Mouse (Mus musculus): Measurements from ENCODE around the gene Rsrc2.

Gene Rsrc2

DNA sequence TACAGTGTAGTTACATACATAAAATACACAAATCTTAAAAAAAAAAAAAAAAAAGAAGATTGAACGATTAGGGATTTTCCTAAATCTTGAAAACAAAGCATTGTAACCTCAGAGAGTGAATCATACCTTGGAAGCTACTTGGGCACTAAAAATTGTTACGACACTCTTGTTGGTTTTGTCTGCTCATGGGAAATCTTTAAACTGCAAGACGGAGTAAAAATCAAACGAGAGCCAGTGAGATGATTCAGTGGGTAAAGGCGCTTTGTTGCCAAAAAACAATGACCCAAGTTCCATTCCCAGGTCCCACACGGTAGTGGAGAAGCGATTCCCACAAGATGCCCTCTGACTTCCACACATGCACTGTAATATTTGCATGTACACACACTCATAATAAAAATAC lies 53.0 kb downstream of the Rsrc2 start:
- no peak for DNase-seq (ENCODE audit: extremely low spot score)

DNA sequence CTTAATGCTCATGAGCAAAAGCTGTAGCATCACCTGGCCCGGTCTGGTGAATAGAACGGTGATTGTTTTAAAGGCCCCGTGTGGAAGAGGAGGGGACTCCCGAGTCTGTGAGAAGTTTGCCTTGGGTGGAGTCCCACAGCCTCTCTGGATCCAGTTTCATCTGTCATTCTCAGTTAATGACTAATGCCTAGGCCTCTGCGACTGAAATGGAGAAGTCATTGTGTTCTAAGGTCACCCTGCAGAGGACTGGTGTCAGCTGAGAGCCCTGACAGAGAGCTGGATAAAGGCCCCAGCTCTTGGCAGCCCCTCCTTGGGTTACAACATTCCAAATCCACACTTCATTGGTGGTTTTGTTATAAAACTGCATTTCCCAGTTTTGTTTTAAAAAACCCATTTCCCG lies 54.7 kb downstream of the Rsrc2 start:
- DNase-seq (ENCODE audit: extremely low spot score): no peak

DNA sequence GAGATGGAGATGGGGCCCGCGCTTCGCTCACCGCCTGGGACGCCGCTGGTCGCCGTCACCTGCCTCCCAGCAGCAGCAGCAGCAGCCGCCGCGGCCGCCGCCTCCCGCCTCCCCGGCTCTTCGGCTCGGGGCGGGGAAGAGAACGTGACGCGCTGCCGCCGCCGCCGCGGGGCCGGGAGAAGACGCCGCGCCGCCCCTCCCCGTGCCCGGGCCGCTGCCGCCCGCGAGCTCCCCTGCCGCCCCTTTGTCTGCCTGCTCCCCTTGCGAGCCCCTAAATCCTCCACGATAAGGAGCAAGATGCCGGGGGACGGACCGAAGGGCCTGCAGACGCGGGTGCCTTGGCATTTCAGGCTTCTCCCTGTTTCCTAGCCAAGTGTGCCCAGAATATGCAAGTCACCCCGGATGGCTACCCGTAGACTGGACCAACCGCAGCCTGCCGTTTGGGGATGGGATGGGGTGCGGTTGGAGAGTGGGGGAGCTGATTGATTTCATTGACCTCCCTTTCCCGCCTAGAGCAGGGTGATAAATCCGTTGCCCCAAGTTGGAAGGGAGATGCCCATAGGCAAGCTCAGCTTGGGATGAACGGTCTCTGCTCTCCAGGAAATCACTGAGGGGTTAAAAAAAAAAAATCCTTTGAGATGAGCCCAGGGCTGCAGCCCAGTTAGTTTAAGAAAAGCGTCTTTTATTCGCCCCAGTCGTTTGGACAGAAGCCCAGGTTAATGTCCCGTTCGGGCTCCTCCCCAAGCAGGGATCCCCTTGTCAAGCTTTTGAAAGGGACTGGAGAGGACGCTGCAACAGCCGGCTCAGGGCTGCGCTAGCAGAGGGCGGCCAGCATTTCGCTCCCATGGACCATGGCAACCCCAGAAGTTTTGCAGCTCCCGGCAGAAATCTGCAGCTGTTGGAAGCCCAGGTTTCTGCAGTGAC lies 64.7 kb downstream of the Rsrc2 start, which contains the start of gene Clip1:
Clip1 (minus strand) TSS at position 398 of the 924 bp plus-strand sequence.
- peak; percentile 78 for DNase-seq (ENCODE audit: extremely low spot score)

- DNase-seq (ENCODE audit: extremely low spot score): peak; percentile 77
Measured at GRCm38 (mm10) chr5:123683377-123684220, 65.6 kb downstream of the Rsrc2 start.

DNA sequence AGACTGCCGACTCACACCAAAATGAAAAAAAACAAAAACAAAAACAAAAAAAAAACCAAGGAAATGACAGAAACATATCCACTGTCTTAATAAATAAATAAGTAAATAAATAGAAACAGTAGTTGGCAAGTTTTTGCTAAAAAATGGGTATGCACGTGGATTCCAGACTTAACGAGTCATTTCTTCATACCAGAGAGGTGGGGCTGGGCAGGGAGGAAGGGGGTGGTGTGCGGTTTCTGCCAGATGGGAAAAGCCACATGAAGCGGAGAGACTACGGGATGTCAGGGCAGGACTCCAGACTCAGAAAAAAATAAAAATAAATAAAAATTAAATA lies 66.2 kb downstream of the Rsrc2 start:
- no peak for DNase-seq (ENCODE audit: extremely low spot score)

DNA sequence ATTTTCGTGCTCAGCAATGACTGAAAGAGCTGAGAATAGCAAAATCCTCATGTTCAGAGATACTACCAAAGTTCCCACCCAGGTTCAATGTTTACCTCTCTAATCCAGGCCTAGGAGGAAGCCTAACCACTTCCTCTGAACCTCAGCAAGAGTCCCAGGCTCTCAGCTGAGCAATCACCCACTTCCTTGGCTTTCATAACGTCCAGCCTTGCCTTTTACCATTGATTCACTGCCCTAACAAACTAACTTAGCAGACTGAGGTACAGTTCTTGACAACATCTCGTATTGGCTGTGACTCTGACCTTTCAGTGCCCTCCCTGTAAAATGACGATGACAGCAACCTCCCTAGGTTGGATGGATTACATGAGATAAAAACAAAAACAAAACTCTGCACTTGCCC lies 66.8 kb downstream of the Rsrc2 start:
- no peak for DNase-seq (ENCODE audit: extremely low spot score)

DNA sequence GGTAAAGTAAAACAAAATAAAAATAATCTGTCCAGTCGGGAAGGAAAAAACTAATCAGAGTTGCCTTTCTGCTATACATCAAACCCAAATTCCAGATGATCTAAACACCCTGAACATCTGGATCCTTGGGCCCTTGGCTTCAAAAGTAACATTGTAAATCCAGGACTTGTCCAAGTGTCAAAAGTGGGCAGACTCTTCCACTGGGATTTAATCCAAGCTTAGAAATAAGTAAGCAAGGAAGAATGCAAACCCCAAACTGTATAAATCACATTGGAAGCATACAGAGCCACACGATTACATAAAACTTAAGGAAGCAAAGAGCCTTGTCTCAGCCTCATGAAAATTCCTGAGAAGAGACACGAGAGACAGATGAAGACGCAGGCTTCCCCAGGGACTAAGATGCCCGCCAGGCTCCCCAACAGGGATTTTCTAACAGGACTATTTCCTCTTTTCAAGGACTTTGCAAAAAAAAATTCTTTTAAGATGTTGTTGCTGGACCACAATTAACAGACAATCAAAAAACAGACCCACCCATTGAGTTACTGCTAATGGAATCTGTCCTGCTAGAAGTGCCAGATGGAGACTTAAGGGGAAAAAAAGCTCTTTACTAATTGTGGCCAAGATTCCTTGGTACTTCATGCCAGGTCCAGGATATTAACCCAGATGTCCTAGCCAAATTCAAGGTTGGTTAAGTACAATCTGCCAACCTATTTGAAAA lies 69.5 kb downstream of the Rsrc2 start:
- no peak for DNase-seq (ENCODE audit: extremely low spot score)

- DNase-seq (ENCODE audit: extremely low spot score): no peak
Measured at GRCm38 (mm10) chr5:123679106-123679505, 70.1 kb downstream of the Rsrc2 start.

Data from embryo, embryonic 9.5 days (tissue).